Mouse (Mus musculus) olfactory bulb, adult 2 months (tissue): ENCODE data around the gene Ms4a4b.

Experiments used
- CTCF ChIP-seq: fragments of 200-500 bp; IDR thresholded peaks from 2 replicates; pipeline ENCODE4 v1.5.1; 2012; ENCODE audit warnings: low read depth, mild to moderate bottlenecking, low read length, moderate library complexity; ENCODE audit not compliant: insufficient read depth
- POLR2A ChIP-seq: fragments of 200-500 bp; IDR thresholded peaks from 2 replicates; pipeline ENCODE4 v1.6.1; 2012; ENCODE audit warnings: mild to moderate bottlenecking, low read depth, low read length, moderate library complexity; ENCODE audit not compliant: insufficient read depth

DNA sequence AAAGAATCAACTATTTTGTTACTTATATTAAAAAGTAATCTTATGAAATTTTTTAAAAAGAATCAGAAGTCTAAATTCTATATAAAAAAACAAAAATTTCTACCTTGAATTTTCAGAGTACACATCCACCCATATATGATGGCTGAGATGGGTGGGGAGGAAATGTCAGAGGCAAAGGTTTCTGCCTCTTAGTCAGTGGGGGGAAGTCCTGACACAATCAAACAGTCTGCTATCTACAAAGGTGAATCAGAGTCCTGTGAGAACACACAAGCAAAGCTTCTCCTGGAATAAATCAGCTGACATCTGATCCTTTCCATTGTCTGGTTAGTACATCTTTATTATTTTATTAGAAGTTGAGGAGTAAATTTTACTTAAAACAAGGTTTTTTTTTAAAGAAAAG lies at the start of gene Ms4a4b:
- TF ChIP-seq POLR2A (no peak), CTCF (no peak)
